Mouse (Mus musculus): ENCODE measurements around the gene Map3k5. TPM values are rescaled to one million over a fixed set of nuclear protein-coding genes. Genes with fewer than 3 reads are reported as not detected.

Gene Map3k5
- polyA plus RNA-seq, 1 experiment: 4.0 TPM

DNA sequence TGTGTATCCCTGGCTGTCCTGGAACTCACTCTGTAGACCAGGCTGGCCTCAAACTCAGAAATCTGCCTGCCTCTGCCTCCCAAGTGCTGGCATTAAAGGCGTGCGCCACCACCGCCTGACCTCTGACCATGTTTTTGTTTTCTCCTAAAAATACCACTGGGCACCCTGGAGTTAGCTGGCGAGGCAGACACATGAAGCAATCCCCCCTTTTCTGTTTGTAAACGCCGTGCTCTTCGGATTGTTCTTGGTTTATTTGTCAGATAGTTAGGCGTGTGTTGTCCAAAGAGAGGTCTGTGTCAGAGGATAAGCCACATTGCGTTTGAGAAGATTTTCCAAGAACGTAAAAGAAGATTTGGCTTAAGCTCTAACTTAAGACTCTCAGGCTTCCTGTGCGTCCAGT, 14.1 kb downstream of the Map3k5 start:
- H3K27ac ChIP-seq (ENCODE audit: insufficient read depth, low read length): no peak overlapping the region

DNA sequence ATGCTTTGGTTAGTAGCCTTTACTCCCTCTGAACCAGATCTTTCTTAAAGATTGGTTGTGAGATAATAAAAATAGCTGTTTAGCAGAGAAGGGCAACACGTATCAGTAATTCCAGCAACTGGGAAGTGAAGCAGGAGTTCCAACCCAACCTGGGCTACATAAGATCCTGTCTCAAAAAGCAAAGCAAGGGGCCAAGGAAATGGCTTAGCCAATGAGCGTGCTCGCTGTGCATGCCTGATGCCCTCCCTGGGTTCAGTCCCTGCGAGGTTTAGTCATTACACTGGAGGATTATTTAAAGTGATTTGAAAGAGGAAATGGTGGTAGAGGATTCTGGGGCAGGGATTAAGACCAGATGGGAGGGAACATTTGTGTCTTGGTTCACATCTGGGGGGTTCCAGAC, 14.8 kb downstream of the Map3k5 start:
- no peaks in the 10 kb centered on the region for H3K36me3 ChIP-seq (ENCODE audit: control insufficient read depth, insufficient read depth, low read length)
- TF ChIP-seq CTCF (IDR thresholded peaks at IDR 0.05; ENCODE audit: extremely low read depth, insufficient read depth, insufficient read length, insufficient replicate concordance): no peak
- TF ChIP-seq POLR2A (IDR thresholded peaks at IDR 0.05; ENCODE audit: low read depth, low read length): no peak
- no peak overlapping the region for H3K27ac ChIP-seq (ENCODE audit: insufficient read depth, low read length)
- 63% methylated on average over 4 of the region's 4 CpGs for WGBS
- no peak for DNase-seq (ENCODE audit: low read depth in 1 of 2, low spot score in 2 of 2)
- no peaks in the 10 kb centered on the region for H3K27me3 ChIP-seq (ENCODE audit: control insufficient read depth, insufficient read depth, low read length)
- no peak overlapping the region for H3K4me3 ChIP-seq (ENCODE audit: extremely low read depth, insufficient read depth, insufficient read length)
- peaks cover 11% of the 10 kb centered on the region; the same call in 1 of the 2 replicates for H3K4me1 ChIP-seq (ENCODE audit: control insufficient read depth, insufficient read depth, insufficient read length)

More for the DNA sequence above, 14.1 kb downstream of the Map3k5 start:
- Histone ChIP-seq H3K36me3 (ENCODE audit: control insufficient read depth, insufficient read depth, low read length) (no peaks in the 10 kb centered on the region), H3K4me1 (ENCODE audit: control insufficient read depth, insufficient read depth, insufficient read length) (peaks cover 6% of the 10 kb centered on the region; the same call in 1 of the 2 replicates), H3K4me3 (ENCODE audit: extremely low read depth, insufficient read depth, insufficient read length) (no peak overlapping the region), H3K27me3 (ENCODE audit: control insufficient read depth, insufficient read depth, low read length) (no peaks in the 10 kb centered on the region)
- DNase-seq (ENCODE audit: low read depth in 1 of 2, low spot score in 2 of 2): no peak
- TF ChIP-seq POLR2A (IDR thresholded peaks at IDR 0.05; ENCODE audit: low read depth, low read length): no peak
- no peak for TF ChIP-seq CTCF (IDR thresholded peaks at IDR 0.05; ENCODE audit: extremely low read depth, insufficient read depth, insufficient read length, insufficient replicate concordance)
- WGBS: 95% methylated on average over 11 of the region's 11 CpGs

GRCm38 (mm10) chr10:19953032-19953761, 18.9 kb downstream of the Map3k5 start:
- DNase-seq (ENCODE audit: low read depth in 1 of 2, low spot score in 2 of 2): peak in 1 of 2 experiments; percentile 47
- peaks cover 26% of the 10 kb centered on the region for H3K4me1 ChIP-seq (ENCODE audit: control insufficient read depth, insufficient read depth, insufficient read length)
- TF ChIP-seq CTCF (IDR thresholded peaks at IDR 0.05; ENCODE audit: extremely low read depth, insufficient read depth, insufficient read length, insufficient replicate concordance) (no peak), POLR2A (IDR thresholded peaks at IDR 0.05; ENCODE audit: low read depth, low read length) (no peak)
- no peak overlapping the region for H3K4me3 ChIP-seq (ENCODE audit: extremely low read depth, insufficient read depth, insufficient read length)
- 78% methylated on average over 11 of the region's 11 CpGs for WGBS
- no peaks in the 10 kb centered on the region for H3K36me3 ChIP-seq (ENCODE audit: control insufficient read depth, insufficient read depth, low read length)
- H3K27ac ChIP-seq (ENCODE audit: insufficient read depth, low read length): no peak overlapping the region
- H3K27me3 ChIP-seq (ENCODE audit: control insufficient read depth, insufficient read depth, low read length): no peaks in the 10 kb centered on the region

DNA sequence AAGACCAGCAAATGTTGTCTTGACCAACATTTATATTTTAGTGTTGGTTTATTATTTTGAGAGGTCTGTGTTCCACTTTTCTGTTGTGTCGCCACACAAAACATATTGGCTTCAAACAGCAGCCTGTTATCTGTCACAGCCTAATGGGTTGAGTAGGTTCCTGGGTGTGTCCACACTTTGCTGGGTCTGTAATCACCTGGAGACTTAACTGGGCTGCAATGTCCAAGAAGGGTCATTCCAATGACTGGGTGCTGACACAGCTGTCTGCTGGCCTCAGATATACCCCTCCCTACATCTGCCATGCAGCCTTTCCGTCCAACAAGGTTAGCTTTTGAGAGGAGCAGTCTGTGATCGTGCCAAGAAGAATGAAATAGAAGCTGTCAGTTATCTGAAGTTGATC, 20.3 kb downstream of the Map3k5 start:
- Histone ChIP-seq H3K4me3 (ENCODE audit: extremely low read depth, insufficient read depth, insufficient read length) (no peak overlapping the region), H3K27me3 (ENCODE audit: control insufficient read depth, insufficient read depth, low read length) (no peaks in the 10 kb centered on the region), H3K36me3 (ENCODE audit: control insufficient read depth, insufficient read depth, low read length) (no peaks in the 10 kb centered on the region), H3K4me1 (ENCODE audit: control insufficient read depth, insufficient read depth, insufficient read length) (peaks cover 23% of the 10 kb centered on the region), H3K27ac (ENCODE audit: insufficient read depth, low read length) (no peak overlapping the region)
- TF ChIP-seq POLR2A (IDR thresholded peaks at IDR 0.05; ENCODE audit: low read depth, low read length): no peak
- TF ChIP-seq CTCF (IDR thresholded peaks at IDR 0.05; ENCODE audit: extremely low read depth, insufficient read depth, insufficient read length, insufficient replicate concordance): no peak
- DNase-seq (ENCODE audit: low read depth in 1 of 2, low spot score in 2 of 2): no peak
- whole genome bisulfite sequencing: 80% methylated on average over 3 of the region's 3 CpGs

DNA sequence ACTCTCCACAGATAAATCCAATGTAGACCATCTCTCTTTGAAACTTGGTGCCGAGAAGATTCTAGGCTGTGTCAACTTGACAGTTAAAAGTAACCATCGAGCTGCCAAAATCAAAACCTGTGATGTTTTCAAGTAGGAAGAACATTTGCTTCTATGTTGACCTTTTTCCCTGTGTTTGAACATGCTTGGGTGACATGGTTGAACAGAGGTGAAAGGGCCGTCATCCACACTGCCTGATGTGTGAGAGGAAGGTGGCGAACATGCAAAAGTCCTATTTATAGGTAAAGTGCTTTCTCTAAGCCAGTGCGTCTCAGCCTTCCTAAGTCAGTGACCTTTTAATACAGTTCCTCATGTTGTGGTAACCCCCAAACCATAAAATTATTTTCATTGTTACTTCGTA, 21.5 kb downstream of the Map3k5 start:
- H3K27ac ChIP-seq (ENCODE audit: insufficient read depth, low read length): no peak overlapping the region
- no peaks in the 10 kb centered on the region for H3K36me3 ChIP-seq (ENCODE audit: control insufficient read depth, insufficient read depth, low read length)
- 60% methylated on average over 6 of the region's 6 CpGs for WGBS
- peaks cover 23% of the 10 kb centered on the region for H3K4me1 ChIP-seq (ENCODE audit: control insufficient read depth, insufficient read depth, insufficient read length)
- no peaks in the 10 kb centered on the region for H3K27me3 ChIP-seq (ENCODE audit: control insufficient read depth, insufficient read depth, low read length)
- TF ChIP-seq CTCF (IDR thresholded peaks at IDR 0.05; ENCODE audit: extremely low read depth, insufficient read depth, insufficient read length, insufficient replicate concordance) (no peak), POLR2A (IDR thresholded peaks at IDR 0.05; ENCODE audit: low read depth, low read length) (no peak)
- DNase-seq (ENCODE audit: low read depth in 1 of 2, low spot score in 2 of 2): no peak
- no peak overlapping the region for H3K4me3 ChIP-seq (ENCODE audit: extremely low read depth, insufficient read depth, insufficient read length)

DNA sequence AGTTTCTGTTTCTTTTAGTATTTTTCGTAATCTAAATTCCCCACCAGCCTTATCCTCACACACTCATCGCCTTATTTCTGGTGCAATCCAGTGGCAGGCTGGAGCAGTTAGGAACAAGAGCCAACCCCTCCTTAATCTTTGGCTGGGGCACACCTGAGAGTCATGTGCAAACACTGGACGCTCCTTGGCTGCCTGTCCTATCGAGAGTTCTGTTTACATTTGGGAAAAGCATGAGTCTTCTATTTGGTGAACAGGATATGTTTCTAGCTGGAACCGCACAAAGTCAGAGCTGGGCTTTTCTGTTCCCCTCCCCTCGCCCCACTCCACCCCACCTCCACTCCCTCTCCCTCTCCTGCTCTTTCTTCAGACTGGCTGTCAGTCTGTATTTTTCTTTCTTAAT, 22.5 kb downstream of the Map3k5 start:
- H3K27ac ChIP-seq (ENCODE audit: insufficient read depth, low read length): no peak overlapping the region

GRCm38 (mm10) chr10:19960831-19961380, 26.6 kb downstream of the Map3k5 start:
- no peak overlapping the region for H3K4me3 ChIP-seq (ENCODE audit: extremely low read depth, insufficient read depth, insufficient read length)
- H3K27me3 ChIP-seq (ENCODE audit: control insufficient read depth, insufficient read depth, low read length): no peaks in the 10 kb centered on the region
- H3K36me3 ChIP-seq (ENCODE audit: control insufficient read depth, insufficient read depth, low read length): no peaks in the 10 kb centered on the region
- DNase-seq (ENCODE audit: low read depth in 1 of 2, low spot score in 2 of 2): no peak
- TF ChIP-seq POLR2A (IDR thresholded peaks at IDR 0.05; ENCODE audit: low read depth, low read length) (no peak), CTCF (IDR thresholded peaks at IDR 0.05; ENCODE audit: extremely low read depth, insufficient read depth, insufficient read length, insufficient replicate concordance) (no peak)
- WGBS: 87% methylated on average over 6 of the region's 6 CpGs
- H3K27ac ChIP-seq (ENCODE audit: insufficient read depth, low read length): no peak overlapping the region
- peaks cover 18% of the 10 kb centered on the region for H3K4me1 ChIP-seq (ENCODE audit: control insufficient read depth, insufficient read depth, insufficient read length)

More for the DNA sequence above, 22.5 kb downstream of the Map3k5 start:
- 76% methylated on average over 6 of the region's 6 CpGs for whole genome bisulfite sequencing
- H3K27me3 ChIP-seq (ENCODE audit: control insufficient read depth, insufficient read depth, low read length): no peaks in the 10 kb centered on the region
- TF ChIP-seq CTCF (IDR thresholded peaks at IDR 0.05; ENCODE audit: extremely low read depth, insufficient read depth, insufficient read length, insufficient replicate concordance) (no peak), POLR2A (IDR thresholded peaks at IDR 0.05; ENCODE audit: low read depth, low read length) (no peak)
- H3K36me3 ChIP-seq (ENCODE audit: control insufficient read depth, insufficient read depth, low read length): no peaks in the 10 kb centered on the region
- H3K4me1 ChIP-seq (ENCODE audit: control insufficient read depth, insufficient read depth, insufficient read length): peaks cover 25% of the 10 kb centered on the region
- DNase-seq (ENCODE audit: low read depth in 1 of 2, low spot score in 2 of 2): no peak
- no peak overlapping the region for H3K4me3 ChIP-seq (ENCODE audit: extremely low read depth, insufficient read depth, insufficient read length)

Data from spleen, adult 2 months (tissue).